ENCODE assay signal across 23 mouse cellular contexts in the genomic region with DNA sequence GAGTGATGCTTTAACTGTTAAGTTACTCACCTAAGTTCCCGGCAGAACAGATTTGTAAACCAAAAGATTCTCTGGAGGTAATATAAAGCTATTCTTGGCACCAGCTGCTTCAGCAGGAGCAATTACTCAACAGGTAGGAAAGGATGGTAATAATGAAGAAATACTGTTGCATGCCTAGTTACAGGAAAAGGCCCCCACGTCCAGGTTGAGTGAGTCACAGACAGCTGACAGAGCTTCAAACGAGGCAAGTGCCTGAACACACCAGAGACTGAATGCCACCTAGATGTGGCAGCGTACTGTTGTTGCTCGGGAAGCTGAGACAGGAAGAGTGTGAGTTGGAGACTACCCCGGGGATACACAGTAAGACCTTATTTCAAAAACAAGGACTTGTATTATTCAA.
DNase-seq lines count a peak whose midpoint lies in the region; ATAC-seq and TF ChIP-seq lines count a peak whose summit lies in the region.
"Had no signal": no experiment of that assay in that cellular context is flagged by ENCODE, and none has a peak within 500 bp of the region (broad histone marks: within the 10 kb centered on the region; RNA-seq: fewer than 3 reads in every experiment).

No protein-coding gene starts in this region.

- in situ Hi-C loops in Patski (cut with MboI; ENCODE audit: low pct_unique_long_range_greater_than_20kb) = no loop called here

- peak; percentile 82 for DNase-seq in heart, adult 11 months
- DNase-seq in heart, adult 18-20 months = no peak
- no peak for DNase-seq in Patski (ENCODE audit: low read depth, low spot score)
- peak; percentile 65 for DNase-seq in gonadal fat pad, adult 2 months (ENCODE audit: low read depth)
- no peak for DNase-seq in forebrain, embryonic 10.5 days (ENCODE audit: extremely low spot score, low spot score)
- DNase-seq: adrenal gland, adult 8-10 months; adrenal gland, postnatal 14 days; adrenal gland, postnatal 36 days; B cell, adult 2 months; cerebellum, adult 11-12 months; cerebellum, adult 2 months; cerebellum, adult 9-10 months; cerebellum, postnatal 10 days; cerebellum, postnatal 25 days; forebrain, postnatal 0 days had no signal

- POLR2A ChIA-PET in Patski (lab: Charles Lee) = no interaction called here

- ATAC-seq in Patski = peak; percentile 83
- ATAC-seq: activated CD4-positive, CD25-positive, alpha-beta regulatory T cell, adult 4 months; CD4-positive, CD25-positive, alpha-beta regulatory T cell, adult 4 months; forebrain, postnatal 0 days had no signal

- WGBS in forebrain, embryonic 10.5 days = 80% methylated on average over 6 of the region's 6 CpGs

- CTCF ChIA-PET in Patski (lab: Charles Lee) = interaction anchor here (1.2 kb wide), 1 partner anchor 9 kb away, joined by 5 read pairs; no protein-coding TSS in a partner anchor

- H3K4me1 ChIP-seq in forebrain, embryonic 10.5 days = peaks cover 15% of the 10 kb centered on the region

- H3K27ac ChIP-seq in forebrain, embryonic 10.5 days = no peak overlapping the region
- H3K27ac ChIP-seq: embryonic facial prominence, embryonic 10.5 days; embryonic facial prominence, embryonic 12.5 days; forebrain, embryonic 13.5 days; forebrain, embryonic 15.5 days had no signal

- no peak overlapping the region for H3K4me3 ChIP-seq in forebrain, embryonic 10.5 days
- H3K4me3 ChIP-seq: embryonic facial prominence, embryonic 10.5 days; embryonic facial prominence, embryonic 12.5 days; forebrain, embryonic 13.5 days; forebrain, embryonic 15.5 days had no signal

- H3K9me3 ChIP-seq in forebrain, embryonic 10.5 days = no peaks in the 10 kb centered on the region
- H3K9me3 ChIP-seq: embryonic facial prominence, embryonic 10.5 days; embryonic facial prominence, embryonic 12.5 days; forebrain, embryonic 13.5 days; forebrain, embryonic 15.5 days had no signal

- no peaks in the 10 kb centered on the region for H3K36me3 ChIP-seq in forebrain, embryonic 10.5 days (replicated peaks)
- H3K36me3 ChIP-seq: embryonic facial prominence, embryonic 10.5 days; embryonic facial prominence, embryonic 12.5 days; forebrain, embryonic 15.5 days; G1E had no signal

- no peak for TF ChIP-seq CTCF in Patski (IDR thresholded peaks at IDR 0.05)

- H3K27me3 ChIP-seq in Patski = no peaks in the 10 kb centered on the region
- peaks cover 10% of the 10 kb centered on the region for H3K27me3 ChIP-seq in forebrain, embryonic 10.5 days (ENCODE audit: poor library complexity, severe bottlenecking)
- H3K27me3 ChIP-seq: CH12.LX; embryonic facial prominence, embryonic 12.5 days; forebrain, embryonic 15.5 days had no signal

Comparison
In these comparisons a context has a peak if more than half of its experiments do, and no peak if none do; other contexts are left out.
1. DNase-seq: peak in heart, adult 11 months (single experiment) and gonadal fat pad, adult 2 months (single experiment); none in heart, adult 18-20 months (0 of 2), Patski (single experiment) and forebrain, embryonic 10.5 days (single experiment).